Mouse (Mus musculus) forebrain, embryonic 11.5 days (tissue): ENCODE results near the gene Ankrd6. TPM values are rescaled to one million over a fixed set of nuclear protein-coding genes. Genes with fewer than 3 reads are reported as not detected.
A peak's percentile ranks its signal among the peaks of the same experiment; 100 is the strongest.

Experiments
- ATAC-seq: fragments of 200-750 bp; cut with Nextera tagmentation; replicated peaks from 2 replicates; pipeline ENCODE4 v1.8.0; 2017; ENCODE audit warnings: moderate TSS enrichment; ENCODE audit not compliant: low FRiP score
- DNase-seq: peaks from one replicate; pipeline ENCODE4 v3.0.0-alpha.2; 2017; ENCODE audit warnings: low spot score
- H3K27ac ChIP-seq: fragments of 300-500 bp; sonication (generic); 2 replicates; pipeline ENCODE4 v1.5.1; 2014; ENCODE audit warnings: low read depth, low read length
- H3K27me3 ChIP-seq: fragments of 300-500 bp; sonication (generic); 2 replicates; pipeline ENCODE4 v1.6.1; 2014; ENCODE audit warnings: mild to moderate bottlenecking, low read length, mixed read lengths; ENCODE audit not compliant: control insufficient read depth, insufficient read depth
- H3K36me3 ChIP-seq: fragments of 300-500 bp; sonication (generic); 2 replicates; pipeline ENCODE4 v1.6.1; 2014; ENCODE audit warnings: mild to moderate bottlenecking, low read length, moderate library complexity, mixed read lengths; ENCODE audit not compliant: control insufficient read depth, insufficient read depth
- H3K4me1 ChIP-seq: fragments of 300-500 bp; sonication (generic); replicated peaks from 2 replicates; pipeline ENCODE4 v1.6.1; 2014; ENCODE audit warnings: low read length, mixed read lengths; ENCODE audit not compliant: control insufficient read depth, insufficient read depth
- H3K4me2 ChIP-seq: fragments of 300-500 bp; sonication (generic); 2 replicates; pipeline ENCODE4 v1.6.1; 2014; ENCODE audit warnings: low read depth, mild to moderate bottlenecking, low read length, moderate library complexity, mixed read lengths; ENCODE audit not compliant: severe bottlenecking
- H3K4me3 ChIP-seq: fragments of 300-500 bp; sonication (generic); 2 replicates; pipeline ENCODE4 v1.5.1; 2014; ENCODE audit warnings: low read depth, low read length
- H3K9ac ChIP-seq: fragments of 300-500 bp; sonication (generic); 2 replicates; pipeline ENCODE4 v1.6.1; 2014; ENCODE audit warnings: low read length
- H3K9me3 ChIP-seq: fragments of 300-500 bp; sonication (generic); 2 replicates; pipeline ENCODE4 v1.6.1; 2016; ENCODE audit warnings: low read length, mixed read lengths; ENCODE audit not compliant: control insufficient read depth
- WGBS: fragments of 180-500 bp; shearing (Covaris S2); extraction: QIAGEN DNeasy Blood & Tissue Kit; methylation state at CpG from one replicate; pipeline ENCODE4 v1.1.7; 2014; 5-methylcytosine and 5-hydroxymethylcytosine counted together
- polyA plus RNA-seq: library from polyadenylated mRNA; unstranded; fragments of >200 nt; fragmentation: Nextera tagmentation; extraction: Ambion mirVana; gene quantifications from 2 replicates; pipeline ENCODE4 v1.2.1, GENCODE M21; 2014

The Ankrd6 gene
- polyA plus RNA-seq, 1 experiment from 2014 or later = 16.8 TPM

DNA sequence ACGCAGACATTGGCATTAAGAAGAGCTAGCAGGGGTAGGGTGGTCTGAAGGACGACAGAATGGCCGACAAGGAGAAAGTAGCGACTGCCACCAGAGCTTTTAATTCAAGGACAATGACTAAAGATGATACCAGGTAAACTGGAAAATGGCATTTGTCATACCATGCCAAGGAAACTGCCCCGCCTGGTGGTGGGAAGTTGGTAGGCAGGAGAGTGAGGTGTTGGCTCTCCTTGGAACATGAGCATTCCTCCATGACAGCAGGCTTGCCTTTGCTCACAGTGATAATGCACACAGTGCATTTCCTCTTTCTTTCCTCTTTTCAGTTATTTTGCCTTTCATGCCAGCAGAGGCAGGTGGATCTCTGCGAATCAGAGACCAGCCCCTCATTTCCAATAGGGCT lies 83.2 kb downstream of the Ankrd6 start:
- 86% methylated on average over 6 of the region's 6 CpGs for WGBS
- Histone ChIP-seq H3K27me3 (peaks cover 3% of the 10 kb centered on the region; the same call in 1 of the 2 replicates), H3K4me2 (no peak overlapping the region), H3K27ac (no peak overlapping the region), H3K9me3 (no peaks in the 10 kb centered on the region), H3K9ac (no peak overlapping the region), H3K36me3 (no peaks in the 10 kb centered on the region), H3K4me3 (no peak overlapping the region), H3K4me1 (peaks cover 16% of the 10 kb centered on the region)
- ATAC-seq (no peak), DNase-seq (no peak)

GRCm38 (mm10) chr4:32864867-32865242 lies 85.8 kb downstream of the Ankrd6 start:
- H3K4me1 ChIP-seq = peaks cover 30% of the 10 kb centered on the region
- no peak overlapping the region for H3K27ac ChIP-seq
- no peak overlapping the region for H3K4me3 ChIP-seq
- H3K27me3 ChIP-seq = peaks cover 5% of the 10 kb centered on the region; the same call in 1 of the 2 replicates
- 92% methylated on average over 6 of the region's 6 CpGs for WGBS
- no peak overlapping the region; the same call in 1 of the 2 replicates for H3K4me2 ChIP-seq
- H3K36me3 ChIP-seq = no peaks in the 10 kb centered on the region
- H3K9ac ChIP-seq = no peak overlapping the region
- ATAC-seq (no peak), DNase-seq (no peak)
- H3K9me3 ChIP-seq = no peaks in the 10 kb centered on the region

DNA sequence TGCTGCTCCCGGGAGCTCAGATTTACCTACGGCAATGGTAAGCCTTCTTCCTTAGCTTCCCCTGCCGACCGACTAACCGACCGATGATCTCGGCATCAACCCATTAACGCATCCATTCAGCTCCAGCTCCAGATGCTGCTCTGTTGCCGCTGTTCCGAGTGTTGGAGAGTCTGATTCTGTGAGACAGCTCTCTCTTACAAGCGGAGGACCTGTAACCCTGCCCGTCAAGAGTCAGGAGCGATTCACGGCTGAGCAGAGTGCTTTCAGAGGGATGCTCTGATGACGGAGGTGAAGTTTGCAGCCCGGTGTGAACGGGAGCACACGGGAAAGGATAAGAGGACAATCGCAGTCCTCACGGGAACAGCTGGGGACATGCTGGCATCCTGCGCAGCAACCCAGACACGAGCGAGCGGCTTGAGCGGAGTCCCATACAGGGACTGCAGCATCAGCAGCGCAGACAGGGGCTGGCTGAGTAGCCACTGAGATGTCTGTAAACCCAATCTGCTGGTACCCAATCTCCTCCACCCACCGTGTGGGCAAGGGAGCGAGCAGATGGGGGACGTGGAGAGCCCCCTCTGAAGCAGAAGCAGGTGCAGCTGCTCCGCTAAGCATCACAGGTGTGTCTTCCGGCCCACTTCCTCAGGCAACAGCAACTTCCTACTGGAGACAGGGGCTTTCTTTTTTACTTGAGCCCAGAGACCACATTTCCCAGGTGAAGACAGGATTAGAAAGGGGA lies 86.3 kb downstream of the Ankrd6 start:
- Histone ChIP-seq H3K9me3 (no peaks in the 10 kb centered on the region), H3K4me1 (peaks cover 30% of the 10 kb centered on the region), H3K27ac (peak overlapping the region; percentile 15; the same call in 1 of the 2 replicates), H3K36me3 (no peaks in the 10 kb centered on the region), H3K4me3 (peak overlapping the region; percentile 13; the same call in 1 of the 2 replicates), H3K9ac (peak overlapping the region; percentile 43; the same call in 1 of the 2 replicates), H3K4me2 (peak overlapping the region; percentile 46; the same call in 1 of the 2 replicates), H3K27me3 (peaks cover 5% of the 10 kb centered on the region; the same call in 1 of the 2 replicates)
- ATAC-seq (0 out of 2 replicates have a peak, but pooled peaks have one; percentile 22), DNase-seq (no peak)
- 49% methylated on average over 31 of the region's 31 CpGs for WGBS

DNA sequence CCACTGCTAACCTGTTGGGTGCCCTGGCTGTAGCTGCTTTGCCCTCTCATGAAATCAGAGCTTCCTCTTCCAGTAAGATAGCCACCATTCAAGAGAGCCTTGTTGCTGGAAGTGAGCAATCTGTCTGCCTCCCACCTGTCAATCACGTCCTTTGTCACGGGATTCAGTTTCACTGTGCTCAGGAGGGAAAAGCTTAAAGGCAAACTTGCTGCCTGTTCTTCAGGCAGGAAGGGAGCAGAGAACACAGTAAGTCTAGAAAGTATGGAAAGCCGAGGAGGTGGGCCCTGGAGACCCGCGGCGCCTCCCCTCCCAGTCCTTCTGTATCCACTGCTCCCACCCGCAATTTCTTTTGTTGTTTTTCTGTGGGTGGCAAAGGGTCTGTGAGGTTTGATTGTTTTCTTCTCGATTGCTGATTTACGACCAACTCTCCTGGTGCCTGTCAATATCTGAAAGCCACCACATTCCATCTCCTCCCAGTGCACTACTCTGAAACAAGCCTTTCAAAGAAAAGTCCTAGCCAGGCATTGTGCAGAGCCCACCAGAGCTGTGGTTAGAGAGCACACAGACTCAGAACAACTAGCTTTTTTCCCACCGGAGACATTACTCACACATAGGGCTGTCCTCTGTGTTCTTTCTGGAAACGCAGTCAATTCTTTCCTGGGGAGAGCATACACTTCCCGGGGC lies 87.1 kb downstream of the Ankrd6 start:
- DNase-seq (peak; percentile 63), ATAC-seq (peak; percentile 51; the same call in 1 of the 2 replicates)
- Histone ChIP-seq H3K36me3 (no peaks in the 10 kb centered on the region), H3K27me3 (peaks cover 5% of the 10 kb centered on the region; the same call in 1 of the 2 replicates), H3K4me1 (peaks cover 30% of the 10 kb centered on the region), H3K4me2 (peak overlapping the region; percentile 46), H3K9me3 (no peaks in the 10 kb centered on the region), H3K9ac (peak overlapping the region; percentile 43), H3K4me3 (peak overlapping the region; percentile 13; the same call in 1 of the 2 replicates), H3K27ac (peak overlapping the region; percentile 15; the same call in 1 of the 2 replicates)
- 16% methylated on average over 12 of the region's 12 CpGs for WGBS

DNA sequence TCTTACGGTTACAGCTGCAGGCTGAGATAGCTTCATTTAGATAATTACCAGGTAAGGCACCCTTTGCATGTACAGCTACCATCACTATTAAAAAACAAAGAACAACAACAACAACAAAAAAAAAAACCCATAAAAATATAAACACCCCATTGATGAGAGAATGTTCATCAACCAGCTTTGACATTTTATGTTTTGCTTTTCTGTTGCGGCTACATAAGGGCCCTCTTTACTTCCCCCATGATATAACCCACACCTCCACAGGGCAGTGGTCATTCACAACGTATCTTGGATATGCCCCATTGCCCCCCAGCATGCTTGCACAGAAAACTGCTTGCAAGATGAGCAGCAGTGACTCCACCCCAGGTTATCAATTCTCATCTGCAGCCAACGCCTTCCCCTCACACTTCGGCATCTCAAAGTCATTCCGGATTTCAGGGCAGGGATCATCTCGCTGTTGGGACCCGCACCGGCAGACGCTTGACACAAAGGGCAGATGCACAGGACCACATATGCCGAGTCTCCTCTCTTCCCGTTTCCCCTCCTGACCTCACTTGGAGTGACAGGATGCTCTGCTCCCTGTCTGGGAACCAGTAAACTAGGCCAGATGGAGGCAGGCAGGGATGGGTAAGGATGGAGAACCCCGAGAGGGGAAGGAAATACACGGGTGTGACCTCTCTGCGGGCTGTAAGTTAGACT lies 87.7 kb downstream of the Ankrd6 start:
- DNase-seq = no peak
- 55% methylated on average over 15 of the region's 15 CpGs for WGBS
- Histone ChIP-seq H3K9me3 (no peaks in the 10 kb centered on the region), H3K27me3 (peaks cover 5% of the 10 kb centered on the region; the same call in 1 of the 2 replicates), H3K4me3 (no peak overlapping the region), H3K27ac (no peak overlapping the region), H3K4me1 (peaks cover 30% of the 10 kb centered on the region), H3K36me3 (no peaks in the 10 kb centered on the region), H3K9ac (peak overlapping the region; percentile 21; the same call in 1 of the 2 replicates), H3K4me2 (peak overlapping the region; percentile 9; the same call in 1 of the 2 replicates)
- peak; percentile 32; the same call in 1 of the 2 replicates for ATAC-seq

- peak; percentile 49 for ATAC-seq
- DNase-seq = peak; percentile 65
- no peak overlapping the region for H3K27ac ChIP-seq
- H3K4me1 ChIP-seq = peaks cover 30% of the 10 kb centered on the region
- no peaks in the 10 kb centered on the region for H3K9me3 ChIP-seq
- H3K4me2 ChIP-seq = no peak overlapping the region
- no peaks in the 10 kb centered on the region for H3K36me3 ChIP-seq
- no peak overlapping the region for H3K9ac ChIP-seq
- H3K27me3 ChIP-seq = peaks cover 5% of the 10 kb centered on the region; the same call in 1 of the 2 replicates
- H3K4me3 ChIP-seq = no peak overlapping the region
- WGBS = 76% methylated on average over 15 of the region's 15 CpGs
These were observed 88.5 kb downstream of the Ankrd6 start for GRCm38 (mm10) chr4:32862011-32862750.

DNA sequence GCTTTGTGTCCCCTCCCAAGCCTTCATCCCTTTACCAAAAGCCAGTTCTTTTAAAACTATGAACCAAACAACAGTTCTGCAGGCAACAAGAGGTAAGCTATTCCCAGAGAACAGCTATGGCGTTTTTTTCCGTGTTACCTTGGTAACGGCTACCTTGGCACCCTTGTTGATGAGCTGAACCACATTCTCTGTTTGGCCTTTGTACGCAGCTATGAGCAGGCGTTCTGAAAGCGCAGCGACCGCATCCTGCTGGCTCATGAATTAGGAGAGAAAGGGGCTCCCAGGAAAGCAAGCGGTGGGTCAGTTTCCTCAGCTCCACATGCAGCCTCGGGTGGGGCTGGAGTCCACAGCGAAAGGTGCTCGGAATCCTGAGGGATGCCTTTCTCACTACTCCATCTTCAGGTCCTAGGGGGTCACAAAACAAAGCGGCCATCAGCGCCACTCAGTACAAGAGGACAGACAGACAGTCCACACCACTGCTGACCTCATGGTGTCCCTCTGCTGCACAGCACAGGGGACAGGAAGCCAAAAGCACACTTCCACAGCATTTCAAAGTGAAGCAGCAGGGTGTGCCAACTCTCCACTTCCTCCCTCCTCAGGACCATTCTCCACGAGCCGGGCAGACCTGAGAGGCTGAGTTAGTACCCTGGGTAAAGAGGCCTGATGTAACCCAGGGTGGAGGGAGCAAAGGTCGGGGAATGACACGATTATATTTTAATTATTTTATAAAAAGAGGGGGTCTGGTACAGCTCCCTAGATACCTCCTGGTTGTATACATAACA lies 90.3 kb downstream of the Ankrd6 start:
- Histone ChIP-seq H3K4me3 (no peak overlapping the region), H3K4me2 (no peak overlapping the region), H3K9ac (no peak overlapping the region), H3K9me3 (no peaks in the 10 kb centered on the region), H3K27ac (no peak overlapping the region), H3K27me3 (peaks cover 5% of the 10 kb centered on the region; the same call in 1 of the 2 replicates), H3K36me3 (no peaks in the 10 kb centered on the region), H3K4me1 (peaks cover 30% of the 10 kb centered on the region)
- DNase-seq = no peak
- 64% methylated on average over 18 of the region's 18 CpGs for WGBS
- peak; percentile 22; the same call in 1 of the 2 replicates for ATAC-seq
